Mouse (Mus musculus): Measurements from ENCODE around the gene Corin.

DNA sequence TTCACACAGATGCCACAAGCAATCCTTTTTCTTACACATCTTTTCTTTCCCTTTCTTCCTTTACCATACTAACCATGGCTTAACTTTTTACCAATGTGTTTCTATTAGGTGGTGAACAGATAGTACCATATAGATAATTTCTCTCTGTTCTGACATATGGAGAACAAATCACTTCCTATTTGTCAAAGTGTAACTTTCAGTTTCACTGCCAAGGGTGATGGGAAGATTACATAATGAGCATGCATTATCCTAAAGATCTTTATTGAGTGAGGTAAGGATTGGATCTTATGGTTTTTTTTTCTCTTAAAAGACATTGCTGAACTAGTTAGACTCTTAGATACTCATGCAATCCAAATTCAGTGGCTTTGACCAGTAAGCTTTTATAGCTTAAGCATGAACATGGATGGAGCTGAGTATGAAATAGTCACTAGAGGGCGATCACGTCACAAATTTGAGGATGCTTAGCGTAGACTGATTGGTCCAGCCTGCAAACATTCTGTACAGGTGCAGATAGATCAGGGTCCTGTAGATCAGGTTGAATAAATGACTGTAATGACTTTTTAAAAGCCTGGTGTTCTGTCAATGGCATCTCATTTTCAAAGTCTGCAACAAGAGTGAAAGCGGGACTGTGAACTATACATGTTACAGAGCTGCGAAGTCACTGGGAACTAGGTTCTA is 154.1 kb downstream of the Corin start:
- TF ChIP-seq FLI1 (IDR thresholded peaks at IDR 0.05; ENCODE audit: low read length) = no peak
- TF ChIP-seq GATA1 (IDR thresholded peaks at IDR 0.05; ENCODE audit: borderline replicate concordance, low read length) = no peak

Measured in megakaryocyte, embryonic 14.5 days (primary cell).